Mouse (Mus musculus): ENCODE data around the gene Pnkd. TPM values are rescaled to one million over a fixed set of nuclear protein-coding genes. Genes with fewer than 3 reads are reported as not detected.
A peak's percentile ranks its signal among the peaks of the same experiment; 100 is the strongest.
"Not testable (repeated sequence)": the region's sequence is repeated elsewhere in the genome, so short reads cannot be mapped to it uniquely, and the experiment has no call there.

Pnkd gene
- total RNA-seq, 4 experiments from 2014 or later: 170 to 190 (median 177) TPM

- no peak for DNase-seq (ENCODE audit: low spot score in 2 of 2)
Observed at GRCm38 (mm10) chr1:74387386-74387988, 102.8 kb downstream of the Pnkd start.

- no peak for DNase-seq (ENCODE audit: low spot score in 2 of 2)
Observed at GRCm38 (mm10) chr1:74388398-74388920, 103.7 kb downstream of the Pnkd start.

GRCm38 (mm10) chr1:74389831-74390286, 105.1 kb downstream of the Pnkd start:
- DNase-seq (ENCODE audit: low spot score in 2 of 2): no peak

GRCm38 (mm10) chr1:74390287-74390906, 105.7 kb downstream of the Pnkd start:
- no peak for DNase-seq (ENCODE audit: low spot score in 2 of 2)

GRCm38 (mm10) chr1:74390924-74391748, 106.4 kb downstream of the Pnkd start, which contains the start of gene Ctdsp1:
Gene Ctdsp1, plus strand, starts transcription at chr1:74391509.
- peak; percentile 92 to 94 for DNase-seq (ENCODE audit: low spot score in 2 of 2)

GRCm38 (mm10) chr1:74391844-74392441, 107.2 kb downstream of the Pnkd start:
- no peak for DNase-seq (ENCODE audit: low spot score in 2 of 2)

GRCm38 (mm10) chr1:74392446-74392994, 107.8 kb downstream of the Pnkd start:
- no peak for DNase-seq (ENCODE audit: low spot score in 2 of 2)

- no peak for DNase-seq (ENCODE audit: low spot score in 2 of 2)
Observed at GRCm38 (mm10) chr1:74393010-74393409, 108.3 kb downstream of the Pnkd start.

- no peak for DNase-seq (ENCODE audit: low spot score in 2 of 2)
Observed at GRCm38 (mm10) chr1:74393697-74394096, 109.0 kb downstream of the Pnkd start.

- DNase-seq (ENCODE audit: low spot score in 2 of 2): no peak
Observed at GRCm38 (mm10) chr1:74394311-74394710, 109.6 kb downstream of the Pnkd start.

- no peak for DNase-seq (ENCODE audit: low spot score in 2 of 2)
Observed at GRCm38 (mm10) chr1:74394858-74395257, 110.1 kb downstream of the Pnkd start.

GRCm38 (mm10) chr1:74395290-74395689, 110.6 kb downstream of the Pnkd start:
- no peak for DNase-seq (ENCODE audit: low spot score in 2 of 2)

GRCm38 (mm10) chr1:74396456-74397222, 111.9 kb downstream of the Pnkd start:
- DNase-seq (ENCODE audit: low spot score in 2 of 2): not testable (repeated sequence)

GRCm38 (mm10) chr1:74397268-74397918, 112.7 kb downstream of the Pnkd start:
- peak; percentile 90 to 91 for DNase-seq (ENCODE audit: low spot score in 2 of 2)

GRCm38 (mm10) chr1:74397919-74398451, 113.3 kb downstream of the Pnkd start:
- peak in 1 of 2 experiments; percentile 60 for DNase-seq (ENCODE audit: low spot score in 2 of 2)

GRCm38 (mm10) chr1:74400531-74400930, 115.8 kb downstream of the Pnkd start:
- DNase-seq (ENCODE audit: low spot score in 2 of 2): no peak

GRCm38 (mm10) chr1:74401015-74401702, 116.4 kb downstream of the Pnkd start:
- DNase-seq (ENCODE audit: low spot score in 2 of 2): no peak

Measured in layer of hippocampus, adult 8-10 months (tissue).